Comparison of ENCODE assay signal across 9 mouse cellular contexts in genomic region chr13:74363176-74363858, GRCm38 (mm10). TPM values are rescaled to one million over a fixed set of nuclear protein-coding genes. Genes with fewer than 3 reads are reported as not detected.
DNase-seq lines count a peak whose midpoint lies in the region; ATAC-seq and TF ChIP-seq lines count a peak whose summit lies in the region.
"Had no signal": no experiment of that assay in that cellular context is flagged by ENCODE, and none has a peak within 500 bp of the region (broad histone marks: within the 10 kb centered on the region; RNA-seq: fewer than 3 reads in every experiment).

No protein-coding gene starts in this region.

- peak; percentile 24; the same call in 1 of the 2 replicates for ATAC-seq in hindbrain, postnatal 0 days

- peak overlapping the region; percentile 19; the same call in 1 of the 2 replicates for H3K4me3 ChIP-seq in liver, adult 2 months (ENCODE audit: insufficient read depth, low read depth, low read length)
- no peak overlapping the region for H3K4me3 ChIP-seq in hindbrain, postnatal 0 days (ENCODE audit: low read length)
- H3K4me3 ChIP-seq in macrophage (ENCODE audit: inconsistent target): no peak overlapping the region

- no peak overlapping the region for H3K4me2 ChIP-seq in hindbrain, postnatal 0 days (ENCODE audit: low read depth, low read length)

- WGBS in liver, adult 2 months: 70% methylated on average over 13 of the region's 13 CpGs
- 92% methylated on average over 13 of the region's 13 CpGs for WGBS in hindbrain, postnatal 0 days
- 79% methylated on average over 13 of the region's 13 CpGs for WGBS in macrophage (ENCODE audit: missing documents)

- peak overlapping the region; percentile 10; the same call in 1 of the 2 replicates for H3K9ac ChIP-seq in liver, adult 2 months (ENCODE audit: low read depth, low read length)
- H3K9ac ChIP-seq in hindbrain, postnatal 0 days (replicated peaks; ENCODE audit: low read length): no peak overlapping the region

- H3K79me2 ChIP-seq in liver, adult 2 months (ENCODE audit: control insufficient read depth, insufficient read depth, low read length): no peaks in the 10 kb centered on the region
- peaks cover 7% of the 10 kb centered on the region; the same call in 1 of the 2 replicates for H3K79me2 ChIP-seq in macrophage (ENCODE audit: inconsistent target)

- DNase-seq in liver, adult 2 months (ENCODE audit: extremely low read depth, low read depth, low spot score): peak; percentile 48
- no peak for DNase-seq in liver
- peak; percentile 17 to 45 for DNase-seq in gastrocnemius, adult 8-10 months (ENCODE audit: low spot score in 2 of 2)
- no peak for DNase-seq in hindbrain, postnatal 0 days (ENCODE audit: low spot score)
- no peak for DNase-seq in testis, postnatal 14 days (ENCODE audit: low spot score)
- DNase-seq in frontal cortex, postnatal 14 days (ENCODE audit: low spot score in 2 of 2): no peak
- no peak for DNase-seq in right cerebral cortex, postnatal 4 days

- H3K27me3 ChIP-seq in liver, adult 2 months (ENCODE audit: control insufficient read depth, insufficient read depth, low read length): no peaks in the 10 kb centered on the region
- no peaks in the 10 kb centered on the region for H3K27me3 ChIP-seq in hindbrain, postnatal 0 days (ENCODE audit: insufficient read depth, low read length)

- peak overlapping the region; percentile 1; the same call in 1 of the 2 replicates for H3K27ac ChIP-seq in liver, adult 2 months (replicated peaks; ENCODE audit: insufficient read depth, low read depth, low read length)
- no peak overlapping the region; the same call in 1 of the 2 replicates for H3K27ac ChIP-seq in hindbrain, postnatal 0 days
- H3K27ac ChIP-seq in macrophage: peak overlapping the region; percentile 28

- no peak for TF ChIP-seq POLR2A in liver, adult 2 months (IDR thresholded peaks at IDR 0.05; ENCODE audit: extremely low read depth, insufficient read depth, low read length)

- no peaks in the 10 kb centered on the region for H3K9me3 ChIP-seq in hindbrain, postnatal 0 days (ENCODE audit: low read length)

- peaks cover 7% of the 10 kb centered on the region; the same call in 1 of the 2 replicates for H3K4me1 ChIP-seq in liver, adult 2 months (ENCODE audit: control insufficient read depth, insufficient read depth, low read length)
- H3K4me1 ChIP-seq in hindbrain, postnatal 0 days (ENCODE audit: insufficient read depth, low read length): no peaks in the 10 kb centered on the region

- H3K36me3 ChIP-seq in liver, adult 2 months (ENCODE audit: control insufficient read depth, insufficient read depth, low read length): peaks cover 10% of the 10 kb centered on the region
- H3K36me3 ChIP-seq in hindbrain, postnatal 0 days (ENCODE audit: insufficient read depth, low read length): peaks cover 19% of the 10 kb centered on the region; the same call in 1 of the 2 replicates
- peaks cover 8% of the 10 kb centered on the region; the same call in 1 of the 2 replicates for H3K36me3 ChIP-seq in macrophage (ENCODE audit: inconsistent target)

- TF ChIP-seq CTCF in liver, adult 2 months (IDR thresholded peaks at IDR 0.05; ENCODE audit: low read depth, low read length): no peak
- no peak for TF ChIP-seq CTCF in hindbrain, postnatal 0 days (IDR thresholded peaks at IDR 0.05; ENCODE audit: low read depth)

RNA-seq across cellular contexts. Expression of gene Lrrc14b, which starts 0.5 kb away (rescaled TPM):
- 0.18 and 0.54 TPM in 2 replicates for total RNA-seq in liver, adult 2 months (2014; rRNA removed)
- 0.39 and 0.54 TPM in 2 replicates for polyA plus RNA-seq in liver, adult 2 months (2012; rRNA removed)
- 100 to 1,000 TPM in 1 of 4 experiments, 10 to 100 TPM in 3; 90.5 to 101 (median 96.3) TPM for total RNA-seq in gastrocnemius, adult 8-10 months (2022)
- 0.10 and 0.18 TPM in 2 replicates for total RNA-seq in hindbrain, postnatal 0 days (2014; rRNA removed)
- not detected in 2 replicates for polyA plus RNA-seq in hindbrain, postnatal 0 days (2015; fragmentation: Nextera tagmentation; extraction: Ambion mirVana)
- 10 to 100 TPM in 4 of 26 experiments, 1 to 10 TPM in 11, under 1 TPM in 9, not detected in 2; 0.29 to 21.3 (median 2.0) TPM for total RNA-seq in macrophage (2018; cell fraction: chromatin; rRNA removed)
- 10 to 100 TPM in 19 of 26 experiments, 1 to 10 TPM in 7; 5.0 to 29.2 (median 15.8) TPM for total RNA-seq in macrophage (2018; cell fraction: cytosol; rRNA removed)
- total RNA-seq in macrophage (2018; cell fraction: nucleus; rRNA removed): 10 to 100 TPM in 10 of 26 experiments, 1 to 10 TPM in 16; 1.2 to 36.2 (median 9.5) TPM
- polyA plus RNA-seq in macrophage (2018): 1.4 to 24.9 TPM (median 11.7 TPM) in 3 replicates
- polyA plus RNA-seq: thymus, postnatal 0 days had no signal

RNA-seq across cellular contexts. Expression of gene Ccdc127, which starts 13.2 kb away (rescaled TPM):
- 5.3 and 5.5 TPM in 2 replicates for total RNA-seq in liver, adult 2 months (2014; rRNA removed)
- polyA plus RNA-seq in liver, adult 2 months (2012; rRNA removed): 2.3 and 2.6 TPM in 2 replicates
- total RNA-seq in gastrocnemius, adult 8-10 months (2022): 10 to 100 TPM; 58.2 to 66.2 (median 64.0) TPM
- total RNA-seq in hindbrain, postnatal 0 days (2014; rRNA removed): 15.2 and 15.6 TPM in 2 replicates
- polyA plus RNA-seq in hindbrain, postnatal 0 days (2015; fragmentation: Nextera tagmentation; extraction: Ambion mirVana): 41.0 and 47.3 TPM in 2 replicates
- total RNA-seq in macrophage (2018; cell fraction: chromatin; rRNA removed): 10 to 100 TPM in 7 of 26 experiments, 1 to 10 TPM in 19; 2.6 to 28.6 (median 7.7) TPM
- 10 to 100 TPM; 17.8 to 62.6 (median 37.8) TPM for total RNA-seq in macrophage (2018; cell fraction: cytosol; rRNA removed)
- 10 to 100 TPM in 23 of 26 experiments, 1 to 10 TPM in 3; 4.4 to 36.1 (median 16.9) TPM for total RNA-seq in macrophage (2018; cell fraction: nucleus; rRNA removed)
- 30.5 to 37.2 TPM (median 31.6 TPM) in 3 replicates for polyA plus RNA-seq in macrophage (2018)

RNA-seq across cellular contexts. Expression of gene Sdha, which starts 13.2 kb away (rescaled TPM):
- 293 and 295 TPM in 2 replicates for total RNA-seq in liver, adult 2 months (2014; rRNA removed)
- polyA plus RNA-seq in liver, adult 2 months (2012; rRNA removed): 199 and 223 TPM in 2 replicates
- total RNA-seq in gastrocnemius, adult 8-10 months (2022): 100 to 1,000 TPM; 555 to 618 (median 575) TPM
- 84.2 and 91.5 TPM in 2 replicates for total RNA-seq in hindbrain, postnatal 0 days (2014; rRNA removed)
- 219 and 228 TPM in 2 replicates for polyA plus RNA-seq in hindbrain, postnatal 0 days (2015; fragmentation: Nextera tagmentation; extraction: Ambion mirVana)
- 100 to 1,000 TPM in 25 of 26 experiments, 10 to 100 TPM in 1; 89.7 to 283 (median 164) TPM for total RNA-seq in macrophage (2018; cell fraction: chromatin; rRNA removed)
- 100 to 1,000 TPM; 125 to 185 (median 161) TPM for total RNA-seq in macrophage (2018; cell fraction: cytosol; rRNA removed)
- 100 to 1,000 TPM; 107 to 234 (median 158) TPM for total RNA-seq in macrophage (2018; cell fraction: nucleus; rRNA removed)
- polyA plus RNA-seq in macrophage (2018): 152 to 201 TPM (median 158 TPM) in 3 replicates

RNA-seq across cellular contexts. Expression of gene Zfp72, which starts 27.3 kb away (rescaled TPM):
- 1.7 and 2.8 TPM in 2 replicates for total RNA-seq in liver, adult 2 months (2014; rRNA removed)
- 0.10 and 0.21 TPM in 2 replicates for polyA plus RNA-seq in liver, adult 2 months (2012; rRNA removed)
- total RNA-seq in gastrocnemius, adult 8-10 months (2022): 1 to 10 TPM; 2.6 to 3.8 (median 3.0) TPM
- total RNA-seq in hindbrain, postnatal 0 days (2014; rRNA removed): 2.1 and 4.6 TPM in 2 replicates
- 3.9 and 4.6 TPM in 2 replicates for polyA plus RNA-seq in hindbrain, postnatal 0 days (2015; fragmentation: Nextera tagmentation; extraction: Ambion mirVana)
- 1 to 10 TPM in 16 of 26 experiments, under 1 TPM in 10; 0.25 to 5.5 (median 1.7) TPM for total RNA-seq in macrophage (2018; cell fraction: chromatin; rRNA removed)
- total RNA-seq in macrophage (2018; cell fraction: cytosol; rRNA removed): 1 to 10 TPM in 19 of 26 experiments, under 1 TPM in 7; 0.19 to 3.4 (median 2.2) TPM
- 1 to 10 TPM in 15 of 26 experiments, under 1 TPM in 11; 0.16 to 6.6 (median 1.4) TPM for total RNA-seq in macrophage (2018; cell fraction: nucleus; rRNA removed)
- polyA plus RNA-seq in macrophage (2018): 2.0 to 2.5 TPM (median 2.4 TPM) in 3 replicates

RNA-seq across cellular contexts. Expression of gene Ftl1-ps1, which starts 36.2 kb away (rescaled TPM):
- total RNA-seq in liver, adult 2 months (2014; rRNA removed): 77.4 and 102 TPM in 2 replicates
- 106 and 150 TPM in 2 replicates for polyA plus RNA-seq in liver, adult 2 months (2012; rRNA removed)
- total RNA-seq in gastrocnemius, adult 8-10 months (2022): 100 to 1,000 TPM; 182 to 248 (median 211) TPM
- 54.3 and 73.1 TPM in 2 replicates for total RNA-seq in hindbrain, postnatal 0 days (2014; rRNA removed)
- polyA plus RNA-seq in hindbrain, postnatal 0 days (2015; fragmentation: Nextera tagmentation; extraction: Ambion mirVana): 83.3 and 86.3 TPM in 2 replicates
- total RNA-seq in macrophage (2018; cell fraction: chromatin; rRNA removed): 10 to 100 TPM in 19 of 26 experiments, 1 to 10 TPM in 7; 2.5 to 41.1 (median 21.3) TPM
- total RNA-seq in macrophage (2018; cell fraction: cytosol; rRNA removed): 100 to 1,000 TPM; 287 to 689 (median 416) TPM
- total RNA-seq in macrophage (2018; cell fraction: nucleus; rRNA removed): 10 to 100 TPM; 22.4 to 93.9 (median 50.4) TPM
- 124 to 738 TPM (median 612 TPM) in 3 replicates for polyA plus RNA-seq in macrophage (2018)

Comparison
In these comparisons a context has a peak if more than half of its experiments do, and no peak if none do; other contexts are left out.
1. DNase-seq: peak in liver, adult 2 months (single experiment) and gastrocnemius, adult 8-10 months (2 of 2); none in liver (single experiment), hindbrain, postnatal 0 days (single experiment), testis, postnatal 14 days (single experiment), frontal cortex, postnatal 14 days (0 of 2) and right cerebral cortex, postnatal 4 days (single experiment).
2. RNA of gene Lrrc14b, which starts 0.5 kb away (total RNA-seq): 90.5 to 101 TPM in gastrocnemius, adult 8-10 months; 0.18 to 0.54 TPM in liver, adult 2 months and 0.10 to 0.18 TPM in hindbrain, postnatal 0 days; every median in the first group is over 10 times any median in the second.